Mouse (Mus musculus): ENCODE measurements at regions not wholly inside any gene's neighbourhood (a gene's known extent, or its start where the extent isn't known, plus 50 kb on each side); places are given as distances from the start of the nearest gene placed in this dataset.
"Not testable (repeated sequence)": the region's sequence is repeated elsewhere in the genome, so short reads cannot be mapped to it uniquely, and the experiment has no call there.

- WGBS, result 84% methylated on average over 4 of the region's 4 CpGs
- Histone ChIP-seq H3K9ac (replicated peaks; ENCODE audit: low read length) (no peak overlapping the region), H3K4me3 (ENCODE audit: low read length) (no peak overlapping the region), H3K4me1 (ENCODE audit: insufficient read depth, low read length) (no peaks in the 10 kb centered on the region), H3K36me3 (ENCODE audit: insufficient read depth, low read length) (no peaks in the 10 kb centered on the region), H3K4me2 (replicated peaks; ENCODE audit: low read depth, low read length) (no peak overlapping the region), H3K27ac (ENCODE audit: low read length) (no peak overlapping the region), H3K27me3 (ENCODE audit: insufficient read depth, low read length) (no peaks in the 10 kb centered on the region), H3K9me3 (ENCODE audit: low read length) (no peaks in the 10 kb centered on the region)
- no peak for ATAC-seq (ENCODE audit: low FRiP score, low TSS enrichment)
Observed at GRCm38 (mm10) chr7:64006935-64007334, 68.2 kb upstream of the Klf13 start.

DNA sequence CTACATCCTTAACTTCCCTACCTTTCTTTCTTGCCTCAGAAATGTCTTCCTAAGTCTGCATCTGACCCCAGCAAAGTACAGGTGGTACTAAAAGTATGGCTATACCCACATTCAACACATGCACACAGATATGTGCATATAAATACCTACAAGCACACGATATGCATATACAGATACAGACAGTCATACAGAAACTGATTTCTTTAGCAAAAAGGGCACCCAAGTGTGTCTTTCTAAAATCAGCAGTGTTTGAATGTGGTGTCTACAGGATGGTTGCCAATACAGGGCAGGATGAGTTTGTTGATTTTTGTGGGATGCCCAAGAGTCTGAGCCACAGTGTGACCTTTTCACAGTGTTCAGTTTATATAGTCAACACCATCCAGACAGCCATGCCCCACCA lies 67.0 kb upstream of the Klf13 start:
- ATAC-seq (ENCODE audit: low FRiP score, low TSS enrichment), result no peak
- Histone ChIP-seq H3K4me2 (replicated peaks; ENCODE audit: low read depth, low read length) (no peak overlapping the region), H3K9ac (replicated peaks; ENCODE audit: low read length) (no peak overlapping the region), H3K27me3 (ENCODE audit: insufficient read depth, low read length) (no peaks in the 10 kb centered on the region), H3K36me3 (ENCODE audit: insufficient read depth, low read length) (no peaks in the 10 kb centered on the region), H3K4me3 (ENCODE audit: low read length) (no peak overlapping the region), H3K27ac (ENCODE audit: low read length) (no peak overlapping the region), H3K9me3 (ENCODE audit: low read length) (no peaks in the 10 kb centered on the region), H3K4me1 (ENCODE audit: insufficient read depth, low read length) (no peaks in the 10 kb centered on the region)
- 89% methylated on average over 1 of the region's 1 CpGs for WGBS

DNA sequence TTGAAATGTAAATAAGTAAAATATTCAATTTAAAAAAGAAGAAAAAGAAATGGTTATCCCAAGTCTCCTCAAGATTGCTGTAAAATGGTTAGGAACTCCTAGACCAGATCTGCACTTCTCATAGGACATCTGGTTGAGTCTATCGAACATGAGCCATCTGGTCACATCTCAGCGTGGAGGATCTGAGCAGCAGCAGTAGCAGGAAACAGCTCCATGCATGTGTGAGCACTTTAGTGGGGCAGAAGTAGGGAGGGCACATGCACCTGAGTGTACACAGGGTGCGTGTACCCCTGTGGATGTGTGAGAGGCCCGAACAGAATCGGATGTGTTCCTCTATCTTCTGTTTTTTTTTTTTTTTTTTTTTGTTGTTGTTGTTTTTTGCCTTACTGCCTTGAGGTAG lies 65.2 kb upstream of the Klf13 start:
- no peak for ATAC-seq (ENCODE audit: low FRiP score, low TSS enrichment)
- Histone ChIP-seq H3K4me2 (replicated peaks; ENCODE audit: low read depth, low read length) (no peak overlapping the region), H3K36me3 (ENCODE audit: insufficient read depth, low read length) (no peaks in the 10 kb centered on the region), H3K9ac (replicated peaks; ENCODE audit: low read length) (no peak overlapping the region), H3K27ac (ENCODE audit: low read length) (no peak overlapping the region), H3K4me3 (ENCODE audit: low read length) (no peak overlapping the region), H3K27me3 (ENCODE audit: insufficient read depth, low read length) (no peaks in the 10 kb centered on the region), H3K4me1 (ENCODE audit: insufficient read depth, low read length) (no peaks in the 10 kb centered on the region), H3K9me3 (ENCODE audit: low read length) (no peaks in the 10 kb centered on the region)
- 85% methylated on average over 5 of the region's 5 CpGs for WGBS

DNA sequence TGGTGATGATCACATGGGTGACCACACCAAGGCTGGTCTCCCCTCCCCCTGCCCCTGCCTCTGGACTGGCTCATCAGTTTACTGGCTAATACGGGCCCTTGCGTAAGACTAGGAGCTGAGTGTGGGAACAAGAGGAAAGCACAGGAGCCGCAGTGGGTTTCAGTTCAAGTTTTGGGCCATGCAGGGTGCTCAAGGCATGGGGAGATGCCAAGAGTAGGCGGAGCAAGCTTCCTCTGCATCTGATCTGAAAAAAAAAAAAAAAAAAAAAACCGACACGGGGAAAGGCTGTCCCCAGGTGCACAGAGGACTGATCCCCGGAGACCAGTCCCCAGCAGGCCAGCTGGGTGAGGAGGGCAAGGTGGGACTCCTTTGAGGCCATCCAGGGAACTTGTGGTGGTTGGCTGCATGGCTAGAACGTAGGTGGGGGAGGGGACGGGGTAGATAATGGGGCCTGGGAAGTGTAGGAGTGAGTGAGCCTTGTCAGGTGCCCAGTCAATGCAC lies 62.9 kb upstream of the Klf13 start:
- ATAC-seq (ENCODE audit: low FRiP score, low TSS enrichment), result no peak
- Histone ChIP-seq H3K27ac (ENCODE audit: low read length) (no peak overlapping the region), H3K36me3 (ENCODE audit: insufficient read depth, low read length) (no peaks in the 10 kb centered on the region), H3K27me3 (ENCODE audit: insufficient read depth, low read length) (no peaks in the 10 kb centered on the region), H3K4me3 (ENCODE audit: low read length) (no peak overlapping the region), H3K4me2 (replicated peaks; ENCODE audit: low read depth, low read length) (no peak overlapping the region), H3K9ac (replicated peaks; ENCODE audit: low read length) (no peak overlapping the region), H3K9me3 (ENCODE audit: low read length) (no peaks in the 10 kb centered on the region), H3K4me1 (ENCODE audit: insufficient read depth, low read length) (no peaks in the 10 kb centered on the region)
- 67% methylated on average over 9 of the region's 9 CpGs for WGBS

GRCm38 (mm10) chr7:63998995-63999960 lies 60.6 kb upstream of the Klf13 start:
- Histone ChIP-seq H3K9ac (replicated peaks; ENCODE audit: low read length) (no peak overlapping the region), H3K36me3 (ENCODE audit: insufficient read depth, low read length) (no peaks in the 10 kb centered on the region), H3K4me1 (ENCODE audit: insufficient read depth, low read length) (no peaks in the 10 kb centered on the region), H3K27me3 (ENCODE audit: insufficient read depth, low read length) (no peaks in the 10 kb centered on the region), H3K27ac (ENCODE audit: low read length) (no peak overlapping the region), H3K4me3 (ENCODE audit: low read length) (no peak overlapping the region), H3K4me2 (replicated peaks; ENCODE audit: low read depth, low read length) (no peak overlapping the region), H3K9me3 (ENCODE audit: low read length) (no peaks in the 10 kb centered on the region)
- 57% methylated on average over 6 of the region's 6 CpGs for WGBS
- no peak for ATAC-seq (ENCODE audit: low FRiP score, low TSS enrichment)

GRCm38 (mm10) chr7:63997997-63998396 lies 59.3 kb upstream of the Klf13 start:
- Histone ChIP-seq H3K36me3 (ENCODE audit: insufficient read depth, low read length) (no peaks in the 10 kb centered on the region), H3K27me3 (ENCODE audit: insufficient read depth, low read length) (no peaks in the 10 kb centered on the region), H3K4me2 (replicated peaks; ENCODE audit: low read depth, low read length) (no peak overlapping the region), H3K4me3 (ENCODE audit: low read length) (no peak overlapping the region), H3K27ac (ENCODE audit: low read length) (no peak overlapping the region), H3K9ac (replicated peaks; ENCODE audit: low read length) (no peak overlapping the region), H3K4me1 (ENCODE audit: insufficient read depth, low read length) (no peaks in the 10 kb centered on the region), H3K9me3 (ENCODE audit: low read length) (no peaks in the 10 kb centered on the region)
- 74% methylated on average over 3 of the region's 3 CpGs for WGBS
- no peak for ATAC-seq (ENCODE audit: low FRiP score, low TSS enrichment)

- no peak overlapping the region for H3K9ac ChIP-seq (replicated peaks; ENCODE audit: low read length)
- no peaks in the 10 kb centered on the region for H3K9me3 ChIP-seq (ENCODE audit: low read length)
- H3K4me3 ChIP-seq (ENCODE audit: low read length), result no peak overlapping the region
- no peak overlapping the region for H3K27ac ChIP-seq (ENCODE audit: low read length)
- no peak overlapping the region for H3K4me2 ChIP-seq (replicated peaks; ENCODE audit: low read depth, low read length)
- H3K36me3 ChIP-seq (ENCODE audit: insufficient read depth, low read length), result no peaks in the 10 kb centered on the region
- no peak for ATAC-seq (ENCODE audit: low FRiP score, low TSS enrichment)
- 88% methylated on average over 6 of the region's 6 CpGs for WGBS
- H3K4me1 ChIP-seq (ENCODE audit: insufficient read depth, low read length), result no peaks in the 10 kb centered on the region
- no peaks in the 10 kb centered on the region for H3K27me3 ChIP-seq (ENCODE audit: insufficient read depth, low read length)
Observed at GRCm38 (mm10) chr7:63996581-63997098, 57.9 kb upstream of the Klf13 start.

GRCm38 (mm10) chr7:63995255-63995980 lies 56.7 kb upstream of the Klf13 start:
- Histone ChIP-seq H3K9me3 (ENCODE audit: low read length) (no peaks in the 10 kb centered on the region), H3K27ac (ENCODE audit: low read length) (no peak overlapping the region), H3K4me1 (ENCODE audit: insufficient read depth, low read length) (no peaks in the 10 kb centered on the region), H3K27me3 (ENCODE audit: insufficient read depth, low read length) (no peaks in the 10 kb centered on the region), H3K4me3 (ENCODE audit: low read length) (no peak overlapping the region), H3K4me2 (replicated peaks; ENCODE audit: low read depth, low read length) (no peak overlapping the region), H3K9ac (replicated peaks; ENCODE audit: low read length) (no peak overlapping the region), H3K36me3 (ENCODE audit: insufficient read depth, low read length) (no peaks in the 10 kb centered on the region)
- ATAC-seq (ENCODE audit: low FRiP score, low TSS enrichment), result no peak
- WGBS, result 85% methylated on average over 3 of the region's 3 CpGs

GRCm38 (mm10) chr7:63994769-63995168 lies 56.1 kb upstream of the Klf13 start:
- not testable (repeated sequence) for H3K4me3 ChIP-seq (ENCODE audit: low read length); H3K27ac ChIP-seq (ENCODE audit: low read length); H3K9me3 ChIP-seq (ENCODE audit: low read length); H3K27me3 ChIP-seq (ENCODE audit: insufficient read depth, low read length); H3K36me3 ChIP-seq (ENCODE audit: insufficient read depth, low read length); H3K4me1 ChIP-seq (ENCODE audit: insufficient read depth, low read length); ATAC-seq (ENCODE audit: low FRiP score, low TSS enrichment); H3K4me2 ChIP-seq (replicated peaks; ENCODE audit: low read depth, low read length); H3K9ac ChIP-seq (replicated peaks; ENCODE audit: low read length)
- 76% methylated on average over 3 of the region's 3 CpGs for WGBS
